In genomic region chr10:5603512-5603911, GRCm38 (mm10) we compare ENCODE assay signal across 15 mouse cellular contexts. TPM values are rescaled to one million over a fixed set of nuclear protein-coding genes. Genes with fewer than 3 reads are reported as not detected.
DNase-seq lines count a peak whose midpoint lies in the region; ATAC-seq and TF ChIP-seq lines count a peak whose summit lies in the region.
"Had no signal": no experiment of that assay in that cellular context is flagged by ENCODE, and none has a peak within 500 bp of the region (broad histone marks: within the 10 kb centered on the region; RNA-seq: fewer than 3 reads in every experiment).

No protein-coding gene starts in this region.

- WGBS in lung, embryonic 14.5 days = 64% methylated on average over 10 of the region's 10 CpGs
- WGBS in lung, postnatal 0 days = 47% methylated on average over 10 of the region's 10 CpGs
- WGBS in kidney, postnatal 0 days = 66% methylated on average over 10 of the region's 10 CpGs
- WGBS in midbrain, embryonic 16.5 days = 89% methylated on average over 10 of the region's 10 CpGs

- peak; percentile 19 for DNase-seq in lung, embryonic 14.5 days
- no peak for DNase-seq in lung, postnatal 0 days (ENCODE audit: low spot score)
- peak; percentile 6 for DNase-seq in brain, embryonic 14.5 days (ENCODE audit: low read depth)
- DNase-seq in kidney, postnatal 0 days (ENCODE audit: low spot score) = peak; percentile 29
- DNase-seq in natural killer cell, adult 2 months (ENCODE audit: low spot score in 2 of 2) = peak; percentile 63 to 76
- DNase-seq in urinary bladder, postnatal 36 days (ENCODE audit: low spot score in 2 of 2) = no peak
- no peak for DNase-seq in layer of hippocampus, adult 11-12 months (ENCODE audit: low spot score)
- DNase-seq: cerebellum, adult 8-10 months; liver, embryonic 13.5 days; lung, postnatal 4 days; right cerebral cortex, postnatal 25 days had no signal

- no peak overlapping the region for H3K27ac ChIP-seq in lung, embryonic 14.5 days (ENCODE audit: low read depth)
- no peak overlapping the region for H3K27ac ChIP-seq in lung, postnatal 0 days (ENCODE audit: low read length)
- no peak overlapping the region for H3K27ac ChIP-seq in kidney, postnatal 0 days
- H3K27ac ChIP-seq in midbrain, embryonic 16.5 days (ENCODE audit: low read length) = no peak overlapping the region
- H3K27ac ChIP-seq: hindbrain, embryonic 14.5 days; liver, embryonic 13.5 days; stomach, embryonic 15.5 days had no signal

- no peaks in the 10 kb centered on the region for H3K36me3 ChIP-seq in lung, embryonic 14.5 days (ENCODE audit: insufficient read depth)
- no peaks in the 10 kb centered on the region for H3K36me3 ChIP-seq in lung, postnatal 0 days (ENCODE audit: insufficient read depth, low read length)
- no peaks in the 10 kb centered on the region for H3K36me3 ChIP-seq in kidney, postnatal 0 days (ENCODE audit: insufficient read depth, low read length)
- H3K36me3 ChIP-seq in midbrain, embryonic 16.5 days (ENCODE audit: control insufficient read depth, insufficient read depth, low read length) = no peaks in the 10 kb centered on the region
- H3K36me3 ChIP-seq: liver, embryonic 13.5 days; stomach, embryonic 15.5 days had no signal

- TF ChIP-seq EP300 in lung, postnatal 0 days (IDR thresholded peaks at IDR 0.05) = no peak

- no peak for TF ChIP-seq POLR2A in brain, embryonic 14.5 days (IDR thresholded peaks at IDR 0.05; ENCODE audit: borderline replicate concordance, extremely low read depth, insufficient read depth, insufficient read length, poor library complexity, severe bottlenecking)

- H3K4me3 ChIP-seq in lung, embryonic 14.5 days (ENCODE audit: low read depth, low read length) = no peak overlapping the region
- H3K4me3 ChIP-seq in lung, postnatal 0 days (ENCODE audit: low read depth, low read length) = no peak overlapping the region
- no peak overlapping the region for H3K4me3 ChIP-seq in kidney, postnatal 0 days (replicated peaks; ENCODE audit: low read depth, low read length)
- H3K4me3 ChIP-seq in midbrain, embryonic 16.5 days (ENCODE audit: low read depth, low read length) = no peak overlapping the region
- H3K4me3 ChIP-seq: erythroblast, embryonic 14.5 days; liver, embryonic 13.5 days; stomach, embryonic 15.5 days had no signal

- H3K9me3 ChIP-seq in lung, embryonic 14.5 days (ENCODE audit: low read depth, low read length) = no peaks in the 10 kb centered on the region
- H3K9me3 ChIP-seq in lung, postnatal 0 days (ENCODE audit: low read length) = no peaks in the 10 kb centered on the region
- H3K9me3 ChIP-seq in kidney, postnatal 0 days (replicated peaks; ENCODE audit: low read length) = no peaks in the 10 kb centered on the region
- H3K9me3 ChIP-seq in midbrain, embryonic 16.5 days (replicated peaks; ENCODE audit: control insufficient read depth, low read length, poor library complexity, severe bottlenecking) = no peaks in the 10 kb centered on the region
- H3K9me3 ChIP-seq: liver, embryonic 13.5 days; stomach, embryonic 15.5 days had no signal

- H3K4me2 ChIP-seq in lung, embryonic 14.5 days = no peak overlapping the region
- H3K4me2 ChIP-seq in lung, postnatal 0 days (replicated peaks; ENCODE audit: low read depth, low read length) = no peak overlapping the region
- H3K4me2 ChIP-seq in kidney, postnatal 0 days (ENCODE audit: low read length) = peak overlapping the region; percentile 23; the same call in 1 of the 2 replicates
- no peak overlapping the region for H3K4me2 ChIP-seq in midbrain, embryonic 16.5 days (ENCODE audit: low read length)
- H3K4me2 ChIP-seq: hindbrain, embryonic 14.5 days; liver, embryonic 13.5 days; stomach, embryonic 15.5 days had no signal

- ATAC-seq in lung, embryonic 14.5 days (ENCODE audit: insufficient read depth) = no peak
- ATAC-seq in lung, postnatal 0 days = no peak; the same call in 1 of the 2 replicates
- no peak for ATAC-seq in kidney, postnatal 0 days (replicated peaks; ENCODE audit: low FRiP score, low read depth)
- no peak for ATAC-seq in midbrain, embryonic 16.5 days

- no peaks in the 10 kb centered on the region for H3K27me3 ChIP-seq in lung, embryonic 14.5 days (ENCODE audit: insufficient read depth, low read length)
- H3K27me3 ChIP-seq in lung, postnatal 0 days (replicated peaks; ENCODE audit: insufficient read depth, low read length) = no peaks in the 10 kb centered on the region
- H3K27me3 ChIP-seq in kidney, postnatal 0 days (ENCODE audit: insufficient read depth, low read length) = no peaks in the 10 kb centered on the region
- H3K27me3 ChIP-seq in midbrain, embryonic 16.5 days (ENCODE audit: control insufficient read depth, insufficient read depth, low read depth, low read length) = no peaks in the 10 kb centered on the region
- H3K27me3 ChIP-seq: liver, embryonic 13.5 days; stomach, embryonic 15.5 days had no signal

- TF ChIP-seq CTCF in lung, embryonic 14.5 days (IDR thresholded peaks at IDR 0.05; ENCODE audit: low read depth) = no peak
- no peak for TF ChIP-seq CTCF in lung, postnatal 0 days (IDR thresholded peaks at IDR 0.05)
- no peak for TF ChIP-seq CTCF in brain, embryonic 14.5 days (IDR thresholded peaks at IDR 0.05; ENCODE audit: borderline replicate concordance, extremely low read depth, insufficient read depth, insufficient read length)
- no peak for TF ChIP-seq CTCF in kidney, postnatal 0 days (IDR thresholded peaks at IDR 0.05; ENCODE audit: low read depth)

- no peaks in the 10 kb centered on the region for H3K4me1 ChIP-seq in lung, embryonic 14.5 days (ENCODE audit: insufficient read depth)
- no peaks in the 10 kb centered on the region for H3K4me1 ChIP-seq in lung, postnatal 0 days (ENCODE audit: insufficient read depth, low read depth, low read length)
- H3K4me1 ChIP-seq in kidney, postnatal 0 days (replicated peaks; ENCODE audit: insufficient read depth, low read length) = no peaks in the 10 kb centered on the region
- no peaks in the 10 kb centered on the region for H3K4me1 ChIP-seq in midbrain, embryonic 16.5 days (ENCODE audit: control insufficient read depth, insufficient read depth, low read length)
- H3K4me1 ChIP-seq: liver, embryonic 13.5 days; stomach, embryonic 15.5 days had no signal

- no peak overlapping the region for H3K9ac ChIP-seq in lung, embryonic 14.5 days
- no peak overlapping the region for H3K9ac ChIP-seq in lung, postnatal 0 days (replicated peaks; ENCODE audit: low read depth)
- no peak overlapping the region for H3K9ac ChIP-seq in kidney, postnatal 0 days (ENCODE audit: low read depth, low read length)
- H3K9ac ChIP-seq in midbrain, embryonic 16.5 days (ENCODE audit: low read depth, low read length) = no peak overlapping the region
- H3K9ac ChIP-seq: hindbrain, embryonic 14.5 days; liver, embryonic 13.5 days; stomach, embryonic 15.5 days had no signal

RNA-seq across cellular contexts. Expression of gene Myct1, which starts 9.9 kb away (rescaled TPM):
- polyA plus RNA-seq in lung, embryonic 14.5 days (2014; fragmentation: Nextera tagmentation; extraction: Ambion mirVana) = 7.8 and 8.9 TPM in 2 replicates
- polyA plus RNA-seq in lung, postnatal 0 days (2015; fragmentation: Nextera tagmentation; extraction: Ambion mirVana) = 23.7 and 27.3 TPM in 2 replicates
- 0.87 and 1.1 TPM in 2 replicates for polyA plus RNA-seq in brain, embryonic 14.5 days (2012; rRNA removed)
- 12.2 and 12.4 TPM in 2 replicates for polyA plus RNA-seq in kidney, postnatal 0 days (2015; fragmentation: Nextera tagmentation; extraction: Ambion mirVana)
- 0.73 and 0.93 TPM in 2 replicates for polyA plus RNA-seq in midbrain, embryonic 16.5 days (2015; fragmentation: Nextera tagmentation; extraction: Ambion mirVana)

RNA-seq across cellular contexts. Expression of gene Vip, which starts 35.5 kb away (rescaled TPM):
- polyA plus RNA-seq in lung, embryonic 14.5 days (2014; fragmentation: Nextera tagmentation; extraction: Ambion mirVana) = 0.16 TPM in 1 of 2 replicates, not detected in the other
- polyA plus RNA-seq in lung, postnatal 0 days (2015; fragmentation: Nextera tagmentation; extraction: Ambion mirVana) = 0.18 and 0.27 TPM in 2 replicates
- polyA plus RNA-seq in brain, embryonic 14.5 days (2012; rRNA removed) = 0.29 and 0.63 TPM in 2 replicates
- polyA plus RNA-seq in kidney, postnatal 0 days (2015; fragmentation: Nextera tagmentation; extraction: Ambion mirVana) = 1.6 and 1.9 TPM in 2 replicates
- polyA plus RNA-seq in midbrain, embryonic 16.5 days (2015; fragmentation: Nextera tagmentation; extraction: Ambion mirVana) = 0.81 and 1.1 TPM in 2 replicates
- polyA plus RNA-seq: erythroblast, embryonic 14.5 days had no signal

RNA-seq across cellular contexts. Expression of gene Syne1, which starts 52.2 kb away (rescaled TPM):
- polyA plus RNA-seq in lung, embryonic 14.5 days (2014; fragmentation: Nextera tagmentation; extraction: Ambion mirVana) = 7.9 and 9.0 TPM in 2 replicates
- 6.2 and 8.0 TPM in 2 replicates for polyA plus RNA-seq in lung, postnatal 0 days (2015; fragmentation: Nextera tagmentation; extraction: Ambion mirVana)
- 9.0 and 20.4 TPM in 2 replicates for polyA plus RNA-seq in brain, embryonic 14.5 days (2012; rRNA removed)
- polyA plus RNA-seq in kidney, postnatal 0 days (2015; fragmentation: Nextera tagmentation; extraction: Ambion mirVana) = 5.2 and 5.6 TPM in 2 replicates
- polyA plus RNA-seq in midbrain, embryonic 16.5 days (2015; fragmentation: Nextera tagmentation; extraction: Ambion mirVana) = 16.3 and 19.6 TPM in 2 replicates

Comparison
In these comparisons a context has a peak if more than half of its experiments do, and no peak if none do; other contexts are left out.
1. DNase-seq: peak in lung, embryonic 14.5 days (single experiment), brain, embryonic 14.5 days (single experiment), kidney, postnatal 0 days (single experiment) and natural killer cell, adult 2 months (2 of 2); none in lung, postnatal 0 days (single experiment), urinary bladder, postnatal 36 days (0 of 2) and layer of hippocampus, adult 11-12 months (single experiment).